Mouse (Mus musculus) hindbrain, postnatal 0 days (tissue): Measurements from ENCODE around the gene Ahcyl1. TPM values are rescaled to one million over a fixed set of nuclear protein-coding genes. Genes with fewer than 3 reads are reported as not detected.

Experiments
- ATAC-seq: fragments of 200-750 bp; cut with Nextera tagmentation; 2 replicates; pipeline ENCODE4 v1.8.0; 2017; ENCODE audit warnings: mild to moderate bottlenecking, moderate TSS enrichment, moderate library complexity
- DNase-seq: peaks from one replicate; pipeline ENCODE4 v3.0.0-alpha.2; 2015; ENCODE audit warnings: low spot score
- H3K27ac ChIP-seq: fragments of 300-500 bp; sonication (generic); 2 replicates; pipeline ENCODE4 v1.5.1; 2014; ENCODE audit warnings: mild to moderate bottlenecking
- H3K27me3 ChIP-seq: fragments of 300-500 bp; sonication (generic); 2 replicates; pipeline ENCODE4 v1.6.1; 2014; ENCODE audit warnings: low read length, mixed read lengths; ENCODE audit not compliant: insufficient read depth
- H3K36me3 ChIP-seq: fragments of 300-500 bp; sonication (generic); 2 replicates; pipeline ENCODE4 v1.6.1; 2014; ENCODE audit warnings: low read length, mixed read lengths; ENCODE audit not compliant: insufficient read depth
- H3K4me1 ChIP-seq: fragments of 300-500 bp; sonication (generic); 2 replicates; pipeline ENCODE4 v1.6.1; 2014; ENCODE audit warnings: antibody characterized with exemption, low read length, mixed read lengths; ENCODE audit not compliant: insufficient read depth
- H3K4me2 ChIP-seq: fragments of 300-500 bp; sonication (generic); 2 replicates; pipeline ENCODE4 v1.6.1; 2014; ENCODE audit warnings: low read depth, mild to moderate bottlenecking, low read length, moderate library complexity, mixed read lengths
- H3K4me3 ChIP-seq: fragments of 300-500 bp; sonication (generic); 2 replicates; pipeline ENCODE4 v1.5.1; 2014; ENCODE audit warnings: low read length
- H3K9ac ChIP-seq: fragments of 300-500 bp; sonication (generic); replicated peaks from 2 replicates; pipeline ENCODE4 v1.6.1; 2014; ENCODE audit warnings: mild to moderate bottlenecking, low read length, moderate library complexity, mixed read lengths
- H3K9me3 ChIP-seq: fragments of 300-500 bp; sonication (generic); 2 replicates; pipeline ENCODE4 v1.6.1; 2016; ENCODE audit warnings: low read length, mixed read lengths
- CTCF ChIP-seq: IDR thresholded peaks from 2 replicates; pipeline ENCODE4 v1.5.1; 2016; ENCODE audit warnings: antibody characterized with exemption, control low read depth, low read depth
- WGBS: fragments of 180-500 bp; shearing (Covaris S2); extraction: QIAGEN DNeasy Blood & Tissue Kit; methylation state at CpG from one replicate; pipeline ENCODE4 v1.1.7; 2014; 5-methylcytosine and 5-hydroxymethylcytosine counted together
- polyA plus RNA-seq: library from polyadenylated mRNA; unstranded; fragments of >200 nt; fragmentation: Nextera tagmentation; extraction: Ambion mirVana; gene quantifications from 2 replicates; pipeline ENCODE4 v1.2.1, GENCODE M21; 2015
- total RNA-seq: library from RNA; depleted of rRNA; stranded (reverse); fragments of >200 nt; gene quantifications from 2 replicates; pipeline ENCODE4 v1.2.3, GENCODE M21; 2014

Gene Ahcyl1
- total and polyA plus RNA-seq, 2 experiments from 2014 or later, result 55.3 to 122 TPM

DNA sequence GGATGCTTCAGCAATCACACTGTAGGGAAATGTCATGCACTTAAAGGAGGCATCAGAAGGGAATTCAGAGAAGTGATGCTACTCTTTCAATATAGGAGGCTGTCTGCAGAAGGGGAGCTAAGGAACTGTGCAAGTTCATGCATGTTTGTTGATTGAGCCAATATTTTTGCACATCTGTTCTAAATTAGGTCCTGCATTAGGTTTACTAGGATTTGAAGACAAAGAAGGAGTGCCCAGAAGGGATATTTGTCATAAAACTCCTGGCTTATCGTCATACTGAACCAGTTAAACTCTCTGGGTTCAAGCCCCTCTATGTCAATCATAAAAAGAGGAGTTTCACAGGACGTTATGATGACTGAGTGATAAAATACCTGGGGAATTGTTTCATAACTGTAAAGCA lies 33.9 kb upstream of the Ahcyl1 start:
- no peaks in the 10 kb centered on the region for H3K36me3 ChIP-seq
- H3K27ac ChIP-seq, result no peak overlapping the region
- H3K27me3 ChIP-seq, result no peaks in the 10 kb centered on the region
- no peaks in the 10 kb centered on the region for H3K9me3 ChIP-seq
- ATAC-seq, result no peak
- H3K9ac ChIP-seq, result no peak overlapping the region
- H3K4me1 ChIP-seq, result no peaks in the 10 kb centered on the region
- no peak overlapping the region for H3K4me2 ChIP-seq
- no peak for TF ChIP-seq CTCF
- 69% methylated on average over 2 of the region's 2 CpGs for WGBS
- no peak overlapping the region for H3K4me3 ChIP-seq
- DNase-seq, result no peak

DNA sequence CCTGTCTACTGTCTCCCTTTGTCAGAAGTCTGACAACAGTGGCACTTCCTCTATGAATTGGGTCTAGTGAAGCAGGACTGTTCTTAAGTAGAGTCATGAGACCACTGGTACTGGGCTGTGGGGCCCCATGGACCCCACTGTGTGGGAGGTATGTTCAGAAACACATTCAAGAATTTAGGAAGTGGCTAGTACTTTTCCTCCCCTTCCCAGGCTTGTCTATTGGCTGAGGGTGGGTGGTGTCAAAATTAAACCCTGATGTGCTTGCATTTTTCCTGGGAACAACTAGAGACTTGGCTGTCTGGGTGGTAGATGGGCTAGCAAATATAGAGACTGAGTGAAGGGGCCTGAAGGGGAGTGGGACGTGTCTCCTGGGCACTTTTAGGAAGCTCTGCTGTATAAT lies 32.1 kb upstream of the Ahcyl1 start:
- DNase-seq, result no peak
- no peaks in the 10 kb centered on the region for H3K4me1 ChIP-seq
- TF ChIP-seq CTCF, result no peak
- no peaks in the 10 kb centered on the region for H3K27me3 ChIP-seq
- H3K4me3 ChIP-seq, result no peak overlapping the region
- H3K36me3 ChIP-seq, result no peaks in the 10 kb centered on the region
- WGBS, result 67% methylated on average over 1 of the region's 1 CpGs
- H3K9ac ChIP-seq, result no peak overlapping the region
- no peak overlapping the region for H3K27ac ChIP-seq
- H3K9me3 ChIP-seq, result no peaks in the 10 kb centered on the region
- no peak for ATAC-seq
- no peak overlapping the region for H3K4me2 ChIP-seq

GRCm38 (mm10) chr3:107715971-107716370 lies 19.6 kb upstream of the Ahcyl1 start:
- TF ChIP-seq CTCF, result no peak
- no peak for ATAC-seq
- no peak overlapping the region for H3K27ac ChIP-seq
- no peak overlapping the region for H3K4me3 ChIP-seq
- H3K27me3 ChIP-seq, result no peaks in the 10 kb centered on the region
- 88% methylated on average over 1 of the region's 1 CpGs for WGBS
- no peak overlapping the region for H3K4me2 ChIP-seq
- no peaks in the 10 kb centered on the region for H3K9me3 ChIP-seq
- no peak overlapping the region for H3K9ac ChIP-seq
- no peaks in the 10 kb centered on the region for H3K36me3 ChIP-seq
- no peaks in the 10 kb centered on the region for H3K4me1 ChIP-seq
- DNase-seq, result no peak

DNA sequence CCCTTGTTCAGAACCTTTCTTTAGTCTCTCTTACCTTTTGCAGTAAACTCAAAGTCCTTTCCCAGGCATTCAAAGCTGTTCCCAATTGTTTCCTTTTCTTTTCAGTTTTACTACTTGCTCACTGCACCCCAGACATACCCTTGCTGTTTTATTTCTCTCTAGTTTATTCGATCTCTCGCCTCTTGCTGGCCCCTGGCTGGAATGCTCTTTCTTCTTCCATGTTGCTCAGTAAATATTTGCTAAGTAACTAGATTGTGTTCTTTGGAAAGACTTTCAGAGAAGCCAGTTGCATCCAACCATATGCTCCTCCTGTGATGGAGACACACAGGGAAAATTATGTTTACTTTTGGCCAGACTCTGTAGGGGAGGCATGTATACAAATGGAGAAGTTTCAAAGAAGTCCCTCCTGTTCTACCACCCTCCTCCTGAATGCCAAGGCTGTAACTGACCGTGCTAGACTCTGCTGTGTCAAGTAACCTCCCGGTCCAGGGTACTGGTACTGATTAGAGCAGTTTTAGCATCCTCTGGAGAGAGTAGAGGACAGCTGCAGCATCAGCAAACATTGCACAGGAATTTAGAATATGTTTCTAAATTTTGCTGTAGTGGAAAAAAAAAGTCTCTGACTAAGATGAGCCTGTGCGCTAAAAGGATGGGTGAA lies 18.0 kb upstream of the Ahcyl1 start:
- H3K27me3 ChIP-seq, result no peaks in the 10 kb centered on the region
- no peak overlapping the region for H3K27ac ChIP-seq
- H3K9me3 ChIP-seq, result no peaks in the 10 kb centered on the region
- H3K4me2 ChIP-seq, result no peak overlapping the region
- TF ChIP-seq CTCF, result no peak
- 71% methylated on average over 5 of the region's 5 CpGs for WGBS
- no peaks in the 10 kb centered on the region for H3K36me3 ChIP-seq
- H3K9ac ChIP-seq, result no peak overlapping the region
- H3K4me3 ChIP-seq, result no peak overlapping the region
- ATAC-seq (no peak), DNase-seq (no peak)
- H3K4me1 ChIP-seq, result no peaks in the 10 kb centered on the region

GRCm38 (mm10) chr3:107712081-107712480 lies 15.7 kb upstream of the Ahcyl1 start:
- Histone ChIP-seq H3K4me3 (no peak overlapping the region), H3K9ac (no peak overlapping the region), H3K9me3 (no peaks in the 10 kb centered on the region), H3K4me1 (no peaks in the 10 kb centered on the region), H3K4me2 (no peak overlapping the region), H3K27ac (no peak overlapping the region), H3K36me3 (no peaks in the 10 kb centered on the region), H3K27me3 (no peaks in the 10 kb centered on the region)
- no peak for TF ChIP-seq CTCF
- 69% methylated on average over 3 of the region's 3 CpGs for WGBS
- no peak for DNase-seq
- ATAC-seq, result no peak

DNA sequence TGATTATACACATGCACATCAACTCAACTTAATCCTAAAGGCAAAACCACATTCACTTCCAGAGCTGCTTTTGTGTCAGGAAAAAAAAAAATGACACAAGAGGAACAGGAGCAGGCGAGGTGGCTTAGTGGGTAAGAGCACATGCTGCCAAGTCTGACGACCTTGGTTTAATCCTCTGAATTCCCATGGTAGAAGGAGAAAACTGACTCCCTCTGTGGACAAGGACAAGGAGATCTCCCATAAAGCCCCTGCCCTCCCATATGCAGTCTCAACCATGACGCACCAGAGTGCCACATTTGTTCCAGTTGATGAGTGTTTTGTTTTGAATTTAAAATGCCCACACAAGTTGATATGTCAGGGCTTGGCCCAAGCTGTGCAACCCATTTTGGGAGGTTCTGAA lies 12.8 kb upstream of the Ahcyl1 start:
- 44% methylated on average over 3 of the region's 3 CpGs for WGBS
- no peak for TF ChIP-seq CTCF
- H3K9ac ChIP-seq, result no peak overlapping the region
- H3K4me3 ChIP-seq, result no peak overlapping the region
- H3K27ac ChIP-seq, result no peak overlapping the region
- no peaks in the 10 kb centered on the region for H3K36me3 ChIP-seq
- H3K27me3 ChIP-seq, result no peaks in the 10 kb centered on the region
- DNase-seq, result no peak
- no peak for ATAC-seq
- no peak overlapping the region for H3K4me2 ChIP-seq
- no peaks in the 10 kb centered on the region for H3K9me3 ChIP-seq
- no peaks in the 10 kb centered on the region for H3K4me1 ChIP-seq

DNA sequence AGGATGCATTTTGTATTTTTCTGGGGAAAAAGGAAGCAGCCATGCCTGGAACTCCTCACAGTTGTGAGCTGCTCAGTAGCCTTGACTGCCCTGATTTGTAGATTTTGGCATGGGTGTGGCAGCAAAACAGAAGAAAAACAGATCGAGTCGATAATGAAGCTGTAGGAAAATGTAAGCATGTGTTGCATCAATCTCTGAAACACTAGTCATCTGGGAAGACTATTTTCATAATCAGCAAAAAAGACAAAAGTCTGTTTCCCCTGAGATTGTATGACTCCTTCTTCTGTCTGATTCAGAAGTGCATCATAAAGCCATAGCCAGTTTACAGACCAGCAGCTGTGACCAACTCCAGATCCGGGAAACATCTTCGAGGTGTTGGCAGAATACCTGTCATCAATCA lies 10.9 kb upstream of the Ahcyl1 start:
- ATAC-seq, result no peak

More for the DNA sequence above, 10.9 kb upstream of the Ahcyl1 start:
- Histone ChIP-seq H3K27me3 (no peaks in the 10 kb centered on the region), H3K27ac (no peak overlapping the region), H3K9me3 (no peaks in the 10 kb centered on the region), H3K4me1 (no peaks in the 10 kb centered on the region), H3K4me2 (no peak overlapping the region), H3K9ac (no peak overlapping the region), H3K36me3 (no peaks in the 10 kb centered on the region), H3K4me3 (no peak overlapping the region)
- TF ChIP-seq CTCF, result no peak
- 79% methylated on average over 4 of the region's 4 CpGs for WGBS
- no peak for DNase-seq
